Mouse (Mus musculus) frontal cortex, postnatal 10 days (tissue): Measurements from ENCODE around the gene Creb5.

Source experiments
- DNase-seq, 2 experiments: peaks; one replicate each; pipeline ENCODE4 v3.0.0; 2022; ENCODE audit warnings: low spot score in 2 of 2, mixed read lengths in 1 of 2

The Creb5 gene

GRCm38 (mm10) chr6:53698128-53698749 is 411.2 kb downstream of the Creb5 start:
- DNase-seq = no peak

DNA sequence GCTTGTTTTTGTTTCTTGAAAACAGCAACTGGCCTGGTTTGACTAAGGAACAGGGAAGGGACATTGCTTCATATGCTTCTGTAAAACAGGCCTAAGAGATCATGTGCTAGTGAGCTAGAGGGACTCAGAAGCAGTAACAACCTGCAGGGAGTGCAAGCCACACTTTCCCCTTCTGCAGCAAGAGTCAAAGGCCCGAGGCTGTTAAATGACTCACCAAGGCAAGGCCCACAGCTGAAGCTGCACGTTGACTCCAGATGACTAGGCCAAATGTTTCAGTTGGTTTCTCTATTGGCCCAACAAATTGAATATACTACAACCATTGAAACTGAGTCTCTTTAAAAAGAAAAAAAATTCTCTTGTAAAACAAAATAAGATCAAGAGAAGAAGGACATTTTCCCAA is 417.4 kb downstream of the Creb5 start:
- no peak for DNase-seq

GRCm38 (mm10) chr6:53706604-53707330 is 419.7 kb downstream of the Creb5 start:
- DNase-seq = no peak

DNA sequence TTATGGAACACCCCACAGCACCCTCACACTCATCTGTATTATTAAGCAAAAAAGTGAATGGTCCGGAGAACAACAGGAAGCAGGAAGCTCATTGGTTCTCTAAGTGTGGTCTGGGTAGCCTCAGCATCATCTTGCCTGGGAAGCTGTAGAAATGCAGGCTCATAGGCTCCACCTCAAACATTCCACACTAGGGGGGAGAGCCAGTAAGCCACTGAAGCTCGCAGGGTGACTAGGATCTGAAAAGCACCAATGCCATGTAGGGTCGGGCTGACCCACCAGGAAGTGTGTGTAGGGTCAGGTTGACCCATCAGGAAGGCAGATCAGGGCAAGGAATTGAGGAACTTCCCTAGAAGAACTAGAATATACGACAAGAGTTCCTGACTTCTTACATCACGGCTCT is 420.7 kb downstream of the Creb5 start:
- no peak for DNase-seq

DNA sequence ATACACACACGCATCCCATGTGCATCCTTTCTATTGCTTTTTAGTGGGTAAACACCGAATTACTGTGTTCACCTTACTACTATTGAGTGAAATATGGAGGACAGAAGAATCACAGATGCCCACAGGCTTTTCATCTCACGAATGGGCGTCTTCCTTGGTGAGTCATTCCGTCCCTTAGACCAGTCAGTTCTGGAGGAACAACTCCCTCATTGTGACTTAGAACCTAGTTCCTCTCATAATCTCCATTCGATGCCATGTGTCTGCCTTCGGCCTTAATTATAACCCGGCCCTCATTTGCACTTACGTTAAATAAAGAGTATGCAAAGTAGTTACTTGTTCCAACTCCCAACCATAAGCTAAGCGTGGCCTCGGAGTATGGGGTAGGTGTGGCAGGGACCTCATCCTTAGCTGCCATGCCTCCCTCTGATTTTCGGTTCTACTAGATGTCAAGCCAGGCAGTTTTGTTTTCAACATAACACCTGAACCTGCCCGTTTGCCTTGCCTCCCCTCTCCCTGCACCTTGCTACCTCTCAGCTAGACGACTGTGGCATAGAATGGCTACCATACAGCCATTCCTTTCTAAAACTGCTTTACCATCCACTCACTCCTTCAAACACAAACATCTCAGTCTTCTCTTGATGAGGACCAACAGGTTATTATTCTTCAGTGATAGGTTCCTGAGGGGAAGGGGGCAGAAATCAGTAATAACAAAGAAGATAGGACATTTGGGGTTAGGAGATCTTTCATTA is 422.8 kb downstream of the Creb5 start:
- DNase-seq = no peak

- DNase-seq = no peak
These were observed 423.5 kb downstream of the Creb5 start for GRCm38 (mm10) chr6:53710560-53710959.

DNA sequence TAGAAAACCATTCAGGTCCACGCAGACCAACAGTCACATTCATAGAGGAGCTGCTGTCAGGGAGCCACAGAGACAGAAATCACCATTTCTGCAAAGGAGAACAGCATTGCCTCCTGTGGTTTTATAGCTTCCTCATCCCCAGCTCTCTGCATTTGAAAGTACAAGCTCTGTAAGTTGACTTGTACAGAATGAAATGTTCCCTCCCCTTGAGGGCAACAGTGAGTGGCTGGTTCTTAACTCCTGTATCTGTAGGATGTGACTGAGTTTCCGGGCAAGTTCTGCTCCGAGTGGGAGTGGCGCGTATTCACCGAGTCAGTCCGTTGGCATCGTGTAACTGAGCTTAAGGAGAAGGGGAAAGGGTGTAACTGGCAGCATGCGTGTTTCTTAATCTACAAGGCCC is 426.1 kb downstream of the Creb5 start:
- DNase-seq = no peak

DNA sequence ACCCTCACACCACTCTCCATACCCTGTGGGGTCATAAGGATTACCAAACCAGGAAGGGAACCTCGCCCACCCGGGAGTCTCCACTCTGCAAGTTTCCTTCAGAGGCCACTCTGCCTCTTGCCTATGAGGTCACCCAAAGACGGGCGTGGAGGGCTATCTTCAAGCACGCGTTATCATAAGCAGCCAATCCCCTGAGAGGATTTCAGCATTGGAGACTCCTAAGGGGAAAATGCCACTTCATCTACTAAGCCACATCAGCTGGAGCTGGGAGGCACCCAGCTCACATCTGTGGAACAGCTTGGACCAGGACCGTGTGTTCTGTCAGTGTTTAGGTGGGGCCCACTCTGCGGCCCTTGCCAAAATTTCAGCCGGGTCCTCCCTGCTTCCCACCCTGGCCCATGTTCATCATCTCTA is 427.8 kb downstream of the Creb5 start:
- DNase-seq = no peak

DNA sequence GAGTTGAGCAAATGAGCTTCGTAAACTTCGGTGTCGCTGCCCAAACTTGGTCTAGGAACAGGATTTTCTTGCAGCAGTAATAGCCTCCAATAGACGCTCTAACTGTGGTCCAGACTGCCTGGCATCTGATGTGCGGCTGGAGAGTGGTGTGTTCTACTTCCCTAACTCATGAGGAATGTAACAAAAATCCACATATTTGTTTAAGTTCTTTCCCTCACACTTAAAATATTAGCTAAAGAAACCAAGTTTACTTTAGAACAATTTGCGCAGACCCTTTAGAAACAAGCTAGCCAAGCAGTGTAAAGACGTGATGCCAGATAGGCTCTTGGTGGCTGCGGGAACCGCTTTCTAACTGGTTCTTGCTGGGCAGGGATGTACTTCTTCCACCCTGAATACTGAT is 428.9 kb downstream of the Creb5 start:
- no peak for DNase-seq

- no peak for DNase-seq
These were observed 432.9 kb downstream of the Creb5 start for GRCm38 (mm10) chr6:53720009-53720408.

GRCm38 (mm10) chr6:53721595-53721994 is 434.5 kb downstream of the Creb5 start:
- peak; percentile 13 to 55 for DNase-seq

- DNase-seq = no peak
These were observed 435.6 kb downstream of the Creb5 start for GRCm38 (mm10) chr6:53722694-53723093.

- DNase-seq = no peak
These were observed 443.4 kb downstream of the Creb5 start for GRCm38 (mm10) chr6:53730487-53730886.

DNA sequence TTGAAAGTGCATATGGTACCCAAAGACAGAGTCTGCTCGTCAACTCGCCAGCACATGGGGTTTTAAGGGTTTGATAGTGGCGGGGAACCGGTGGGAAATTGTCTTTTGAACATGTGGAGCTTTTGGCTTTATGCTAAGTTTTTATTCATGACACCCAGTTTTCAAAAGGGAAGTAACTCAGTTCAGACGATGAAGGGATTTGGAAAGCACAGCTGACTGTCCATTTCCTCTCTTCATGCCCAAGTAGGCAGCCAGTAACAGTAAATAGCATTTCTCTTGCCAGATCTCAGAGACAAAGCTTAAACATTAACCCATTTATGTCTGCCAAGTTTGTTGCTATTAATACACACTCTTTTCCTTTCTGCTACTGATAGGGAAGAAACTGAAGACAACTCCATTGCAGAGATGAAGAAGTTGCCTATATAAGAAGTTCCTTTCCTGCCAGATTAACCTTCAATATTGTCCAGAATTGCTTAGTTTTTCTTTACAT is 444.0 kb downstream of the Creb5 start:
- DNase-seq = no peak

DNA sequence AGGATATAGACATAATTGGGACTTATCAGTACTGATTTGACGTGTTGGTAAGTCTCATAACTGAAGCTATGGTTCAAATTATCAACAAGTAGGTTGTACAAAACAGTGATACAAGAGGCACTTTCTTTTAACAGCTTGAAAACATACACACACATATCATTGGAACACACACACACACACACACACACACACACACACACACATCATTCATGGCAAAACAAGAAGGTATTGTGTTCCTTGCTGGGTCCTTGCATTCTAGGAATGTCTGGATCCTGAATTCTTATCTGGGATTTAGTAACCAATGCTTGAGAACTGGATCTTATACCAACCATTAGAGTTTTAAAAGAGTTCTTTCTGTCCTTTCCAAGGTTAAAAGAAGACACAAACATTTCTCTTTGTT is 446.5 kb downstream of the Creb5 start:
- DNase-seq = no peak

- no peak for DNase-seq
These were observed 446.9 kb downstream of the Creb5 start for GRCm38 (mm10) chr6:53733999-53734398.

- DNase-seq = no peak
These were observed 448.6 kb downstream of the Creb5 start for GRCm38 (mm10) chr6:53735696-53736095.

- DNase-seq = no peak
These were observed 451.1 kb downstream of the Creb5 start for GRCm38 (mm10) chr6:53738206-53738605.

DNA sequence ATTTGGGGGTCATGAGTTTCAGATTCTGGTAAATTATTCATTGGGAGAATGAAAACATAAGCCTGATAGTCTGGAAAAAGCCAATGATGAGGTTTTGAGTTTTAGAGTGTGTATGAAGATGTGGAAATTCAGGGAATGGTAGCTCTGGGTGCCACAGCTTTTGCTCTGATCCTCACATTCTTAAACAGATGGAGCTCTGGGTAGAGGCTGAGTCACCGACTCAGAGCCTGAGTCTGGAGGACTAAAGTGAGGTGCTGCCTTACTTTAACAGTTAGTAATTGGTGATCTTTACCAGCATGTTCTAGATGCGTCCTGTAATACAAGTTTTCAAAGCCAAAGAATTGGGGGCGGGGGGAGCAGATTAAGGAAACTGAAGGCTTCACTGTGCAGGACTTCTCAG is 454.2 kb downstream of the Creb5 start:
- DNase-seq = no peak
